Mouse (Mus musculus) ovary, adult 18-20 months (tissue): ENCODE results near the gene Pip5k1c.

ENCODE experiments used
- DNase-seq: peaks from one replicate; pipeline ENCODE4 v3.0.0; 2022; ENCODE audit warnings: low spot score, mixed read lengths

Pip5k1c gene

GRCm38 (mm10) chr10:81284189-81284588, 8.6 kb upstream of the Pip5k1c start:
- no peak for DNase-seq

GRCm38 (mm10) chr10:81284719-81285118, 8.0 kb upstream of the Pip5k1c start:
- no peak for DNase-seq

- peak; percentile 75 for DNase-seq
Measured at GRCm38 (mm10) chr10:81285694-81286450, 6.9 kb upstream of the Pip5k1c start.

- no peak for DNase-seq
Measured at GRCm38 (mm10) chr10:81286586-81286985, 6.2 kb upstream of the Pip5k1c start.

- no peak for DNase-seq
Measured at GRCm38 (mm10) chr10:81287513-81288157, 5.1 kb upstream of the Pip5k1c start.

- no peak for DNase-seq
Measured at GRCm38 (mm10) chr10:81288601-81289000, 4.2 kb upstream of the Pip5k1c start.

- no peak for DNase-seq
Measured at GRCm38 (mm10) chr10:81289278-81289677, 3.5 kb upstream of the Pip5k1c start.

- no peak for DNase-seq
Measured at GRCm38 (mm10) chr10:81289811-81290210, 3.0 kb upstream of the Pip5k1c start.

GRCm38 (mm10) chr10:81290698-81291460, 1.9 kb upstream of the Pip5k1c start:
- DNase-seq: no peak

GRCm38 (mm10) chr10:81291511-81292104, 1.2 kb upstream of the Pip5k1c start, which contains the start of gene Tjp3:
Gene Tjp3 (minus strand): TSS chr10:81291581.
- no peak for DNase-seq

GRCm38 (mm10) chr10:81293334-81294030, 719 bp downstream of the Pip5k1c start:
- DNase-seq: no peak

- no peak for DNase-seq
Measured at GRCm38 (mm10) chr10:81294442-81294841, 1.7 kb downstream of the Pip5k1c start.

- no peak for DNase-seq
Measured at GRCm38 (mm10) chr10:81295185-81295584, 2.4 kb downstream of the Pip5k1c start.

- no peak for DNase-seq
Measured at GRCm38 (mm10) chr10:81297246-81297645, 4.5 kb downstream of the Pip5k1c start.

GRCm38 (mm10) chr10:81297845-81298244, 5.1 kb downstream of the Pip5k1c start:
- no peak for DNase-seq

- no peak for DNase-seq
Measured at GRCm38 (mm10) chr10:81298369-81299100, 5.8 kb downstream of the Pip5k1c start.

GRCm38 (mm10) chr10:81299585-81300351, 7.0 kb downstream of the Pip5k1c start:
- DNase-seq: no peak

GRCm38 (mm10) chr10:81300352-81300907, 7.7 kb downstream of the Pip5k1c start:
- no peak for DNase-seq

- no peak for DNase-seq
Measured at GRCm38 (mm10) chr10:81301321-81301720, 8.6 kb downstream of the Pip5k1c start.

GRCm38 (mm10) chr10:81302288-81302687, 9.5 kb downstream of the Pip5k1c start:
- DNase-seq: no peak
